Mouse (Mus musculus): ENCODE data around the gene Tcf7l2. TPM values are rescaled to one million over a fixed set of nuclear protein-coding genes. Genes with fewer than 3 reads are reported as not detected.

Gene Tcf7l2
- polyA plus RNA-seq, 1 experiment, result 45.3 TPM

DNA sequence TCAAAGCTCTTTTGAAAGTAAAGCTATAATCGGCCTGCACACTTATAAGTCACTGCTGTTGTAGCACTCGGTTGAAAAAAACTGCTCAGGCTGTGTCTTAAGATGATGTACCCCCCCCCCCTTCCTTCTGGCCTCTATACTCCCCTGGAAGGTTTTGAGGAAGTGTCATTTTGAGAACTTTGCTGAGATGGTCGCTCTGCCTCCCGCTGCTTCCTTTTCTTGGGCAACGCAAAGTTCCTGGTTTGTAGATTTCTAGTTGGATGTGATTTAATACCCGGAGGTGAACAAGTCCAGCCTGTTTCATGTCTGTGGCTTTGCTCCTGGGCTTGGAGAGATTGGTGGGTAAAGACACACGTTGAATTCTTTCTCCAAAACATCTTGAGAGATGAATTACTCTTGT lies 33.2 kb downstream of the Tcf7l2 start:
- Histone ChIP-seq H3K4me3 (ENCODE audit: low read depth, low read length) (no peak overlapping the region), H3K27me3 (ENCODE audit: control insufficient read depth, insufficient read depth, low read length) (no peaks in the 10 kb centered on the region), H3K27ac (ENCODE audit: insufficient read depth, low read depth, low read length) (no peak overlapping the region), H3K36me3 (ENCODE audit: control insufficient read depth, insufficient read depth, low read length) (peaks cover 3% of the 10 kb centered on the region), H3K4me1 (ENCODE audit: control insufficient read depth, insufficient read depth, insufficient read length, low read length) (peaks cover 18% of the 10 kb centered on the region)
- 18% methylated on average over 7 of the region's 7 CpGs for WGBS
- TF ChIP-seq POLR2A (IDR thresholded peaks at IDR 0.05; ENCODE audit: low read depth, low read length) (no peak), CTCF (IDR thresholded peaks at IDR 0.05; ENCODE audit: extremely low read depth, insufficient read length, insufficient replicate concordance, low read depth, low read length) (no peak)

- H3K36me3 ChIP-seq (ENCODE audit: control insufficient read depth, insufficient read depth, low read length), result peaks cover 10% of the 10 kb centered on the region
- WGBS, result 49% methylated on average over 10 of the region's 10 CpGs
- H3K4me1 ChIP-seq (ENCODE audit: control insufficient read depth, insufficient read depth, insufficient read length, low read length), result peaks cover 13% of the 10 kb centered on the region; the same call in 1 of the 2 replicates
- H3K4me3 ChIP-seq (ENCODE audit: low read depth, low read length), result no peak overlapping the region
- no peak overlapping the region for H3K27ac ChIP-seq (ENCODE audit: insufficient read depth, low read depth, low read length)
- TF ChIP-seq CTCF (IDR thresholded peaks at IDR 0.05; ENCODE audit: extremely low read depth, insufficient read length, insufficient replicate concordance, low read depth, low read length) (no peak), POLR2A (IDR thresholded peaks at IDR 0.05; ENCODE audit: low read depth, low read length) (no peak)
- no peaks in the 10 kb centered on the region for H3K27me3 ChIP-seq (ENCODE audit: control insufficient read depth, insufficient read depth, low read length)
These were observed 38.3 kb downstream of the Tcf7l2 start for GRCm38 (mm10) chr19:55779871-55780270.

DNA sequence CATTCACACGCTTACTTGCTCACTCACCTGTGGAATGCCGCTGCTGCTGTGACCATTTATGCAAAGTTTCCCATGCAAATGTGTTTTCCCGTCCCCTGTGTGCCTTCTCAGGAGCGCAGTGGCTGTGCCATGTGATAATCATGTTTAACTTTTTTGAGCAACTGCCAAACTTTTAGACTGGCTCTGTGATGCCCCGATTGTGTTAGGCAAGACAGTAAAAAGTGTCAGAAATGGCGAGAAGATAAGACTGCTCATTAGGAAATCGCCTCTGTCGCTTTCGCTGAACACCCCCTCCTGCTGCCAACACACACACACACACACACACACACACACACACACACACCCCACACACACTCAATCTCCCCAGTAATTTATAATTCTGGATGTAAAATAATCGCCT lies 39.5 kb downstream of the Tcf7l2 start:
- 40% methylated on average over 10 of the region's 10 CpGs for WGBS
- H3K36me3 ChIP-seq (ENCODE audit: control insufficient read depth, insufficient read depth, low read length), result peaks cover 12% of the 10 kb centered on the region
- H3K27ac ChIP-seq (ENCODE audit: insufficient read depth, low read depth, low read length), result no peak overlapping the region
- H3K27me3 ChIP-seq (ENCODE audit: control insufficient read depth, insufficient read depth, low read length), result no peaks in the 10 kb centered on the region
- H3K4me1 ChIP-seq (ENCODE audit: control insufficient read depth, insufficient read depth, insufficient read length, low read length), result peaks cover 13% of the 10 kb centered on the region; the same call in 1 of the 2 replicates
- H3K4me3 ChIP-seq (ENCODE audit: low read depth, low read length), result no peak overlapping the region
- no peak for TF ChIP-seq POLR2A (IDR thresholded peaks at IDR 0.05; ENCODE audit: low read depth, low read length)
- TF ChIP-seq CTCF (IDR thresholded peaks at IDR 0.05; ENCODE audit: extremely low read depth, insufficient read length, insufficient replicate concordance, low read depth, low read length), result no peak

- no peak for TF ChIP-seq CTCF (IDR thresholded peaks at IDR 0.05; ENCODE audit: extremely low read depth, insufficient read length, insufficient replicate concordance, low read depth, low read length)
- no peak for TF ChIP-seq POLR2A (IDR thresholded peaks at IDR 0.05; ENCODE audit: low read depth, low read length)
- no peaks in the 10 kb centered on the region for H3K27me3 ChIP-seq (ENCODE audit: control insufficient read depth, insufficient read depth, low read length)
- H3K4me3 ChIP-seq (ENCODE audit: low read depth, low read length), result no peak overlapping the region
- H3K4me1 ChIP-seq (ENCODE audit: control insufficient read depth, insufficient read depth, insufficient read length, low read length), result peaks cover 8% of the 10 kb centered on the region; the same call in 1 of the 2 replicates
- H3K27ac ChIP-seq (ENCODE audit: insufficient read depth, low read depth, low read length), result no peak overlapping the region
- peaks cover 12% of the 10 kb centered on the region for H3K36me3 ChIP-seq (ENCODE audit: control insufficient read depth, insufficient read depth, low read length)
- WGBS, result 82% methylated on average over 8 of the region's 8 CpGs
These were observed 40.1 kb downstream of the Tcf7l2 start for GRCm38 (mm10) chr19:55781681-55782080.

DNA sequence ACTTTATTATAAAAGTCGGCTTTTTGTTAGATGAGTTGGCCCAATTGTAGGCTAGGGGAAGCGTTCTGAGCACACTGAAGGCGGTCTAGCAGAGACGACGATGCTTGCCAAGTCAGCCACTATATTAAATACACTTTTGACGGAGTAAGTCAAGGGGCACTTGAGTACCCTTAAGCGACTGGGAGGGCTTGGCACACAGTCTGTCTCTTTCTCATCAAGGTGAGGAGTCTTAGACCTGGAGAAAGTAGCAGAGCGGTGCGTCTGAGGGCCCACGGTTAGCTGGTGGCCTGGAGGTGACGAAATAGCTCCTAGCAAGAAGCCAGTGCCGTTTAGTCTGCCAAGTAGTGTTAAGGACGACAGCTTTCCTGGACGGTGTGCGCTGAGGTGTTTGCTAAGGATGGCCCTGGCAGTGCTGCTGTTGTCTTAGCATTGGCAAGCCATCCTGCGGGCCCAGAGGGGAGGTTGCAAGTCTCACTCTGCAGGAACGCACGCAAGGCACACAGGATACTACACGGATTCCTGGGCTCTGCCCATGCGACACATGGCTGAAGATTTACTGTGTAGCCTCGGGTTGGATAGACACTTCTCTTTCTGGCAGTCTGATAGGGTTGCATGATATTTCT lies 43.3 kb downstream of the Tcf7l2 start:
- Histone ChIP-seq H3K27ac (ENCODE audit: insufficient read depth, low read depth, low read length) (no peak overlapping the region), H3K4me3 (ENCODE audit: low read depth, low read length) (no peak overlapping the region), H3K27me3 (ENCODE audit: control insufficient read depth, insufficient read depth, low read length) (no peaks in the 10 kb centered on the region), H3K4me1 (ENCODE audit: control insufficient read depth, insufficient read depth, insufficient read length, low read length) (peaks cover 26% of the 10 kb centered on the region), H3K36me3 (ENCODE audit: control insufficient read depth, insufficient read depth, low read length) (peaks cover 11% of the 10 kb centered on the region)
- no peak for TF ChIP-seq CTCF (IDR thresholded peaks at IDR 0.05; ENCODE audit: extremely low read depth, insufficient read length, insufficient replicate concordance, low read depth, low read length)
- no peak for TF ChIP-seq POLR2A (IDR thresholded peaks at IDR 0.05; ENCODE audit: low read depth, low read length)
- 92% methylated on average over 21 of the region's 21 CpGs for WGBS

DNA sequence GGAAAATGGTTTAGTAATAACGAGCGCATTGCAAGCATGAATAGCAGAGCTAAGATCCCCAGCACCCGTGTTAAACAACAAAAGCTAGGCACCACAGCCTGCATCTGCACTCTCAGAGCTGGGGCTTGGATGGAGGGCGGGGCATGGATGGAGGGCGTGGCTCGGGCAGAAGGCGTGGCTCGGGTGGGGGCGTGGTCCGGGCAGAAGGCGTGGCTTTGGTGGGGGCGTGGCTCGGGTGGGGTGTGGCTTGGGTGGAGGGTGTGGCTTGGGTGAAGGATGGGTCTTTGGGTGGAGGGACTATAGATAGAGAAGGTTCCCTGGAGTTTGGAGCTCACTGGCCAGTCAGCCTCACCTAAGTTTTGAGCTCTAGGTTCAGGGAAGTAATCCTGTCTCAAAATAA lies 45.8 kb downstream of the Tcf7l2 start:
- no peak for TF ChIP-seq CTCF (IDR thresholded peaks at IDR 0.05; ENCODE audit: extremely low read depth, insufficient read length, insufficient replicate concordance, low read depth, low read length)
- TF ChIP-seq POLR2A (IDR thresholded peaks at IDR 0.05; ENCODE audit: low read depth, low read length), result no peak
- Histone ChIP-seq H3K27ac (ENCODE audit: insufficient read depth, low read depth, low read length) (no peak overlapping the region), H3K4me1 (ENCODE audit: control insufficient read depth, insufficient read depth, insufficient read length, low read length) (peaks cover 48% of the 10 kb centered on the region), H3K36me3 (ENCODE audit: control insufficient read depth, insufficient read depth, low read length) (peaks cover 9% of the 10 kb centered on the region), H3K4me3 (ENCODE audit: low read depth, low read length) (no peak overlapping the region), H3K27me3 (ENCODE audit: control insufficient read depth, insufficient read depth, low read length) (no peaks in the 10 kb centered on the region)
- WGBS, result 52% methylated on average over 13 of the region's 13 CpGs

DNA sequence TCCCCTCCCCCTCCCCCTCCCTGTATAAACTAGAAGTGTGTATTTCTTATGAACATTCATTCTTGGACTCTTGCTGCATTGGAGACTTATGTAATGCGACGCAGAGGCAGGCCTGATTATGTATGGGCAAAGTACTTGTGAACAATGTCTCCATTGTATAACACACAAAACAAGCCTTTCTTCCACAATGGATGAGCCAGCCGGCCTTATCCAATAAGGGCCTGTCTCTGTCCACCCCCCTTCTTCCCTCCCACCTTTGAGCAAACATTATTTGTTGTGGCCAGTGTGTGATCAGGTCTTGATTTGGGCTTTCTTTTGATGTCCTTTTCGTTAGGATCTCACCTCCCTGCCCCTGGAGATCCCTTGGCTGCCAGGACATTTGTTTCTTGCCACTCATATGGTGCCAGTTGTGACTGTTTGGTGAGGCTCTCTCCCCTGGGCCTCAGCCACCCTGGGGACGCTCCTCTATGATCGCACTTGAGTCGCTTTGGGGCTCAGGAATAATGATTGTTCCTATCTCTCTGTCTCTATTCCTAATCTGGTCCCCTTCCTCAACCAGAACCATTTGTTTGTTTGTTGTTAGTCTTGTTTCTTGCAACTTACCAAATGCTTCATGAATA lies 46.8 kb downstream of the Tcf7l2 start:
- Histone ChIP-seq H3K4me1 (ENCODE audit: control insufficient read depth, insufficient read depth, insufficient read length, low read length) (peaks cover 53% of the 10 kb centered on the region), H3K4me3 (ENCODE audit: low read depth, low read length) (no peak overlapping the region), H3K27me3 (ENCODE audit: control insufficient read depth, insufficient read depth, low read length) (no peaks in the 10 kb centered on the region), H3K27ac (ENCODE audit: insufficient read depth, low read depth, low read length) (no peak overlapping the region), H3K36me3 (ENCODE audit: control insufficient read depth, insufficient read depth, low read length) (peaks cover 9% of the 10 kb centered on the region)
- WGBS, result 28% methylated on average over 7 of the region's 7 CpGs
- TF ChIP-seq CTCF (IDR thresholded peaks at IDR 0.05; ENCODE audit: extremely low read depth, insufficient read length, insufficient replicate concordance, low read depth, low read length) (no peak), POLR2A (IDR thresholded peaks at IDR 0.05; ENCODE audit: low read depth, low read length) (no peak)
